Mouse (Mus musculus) adrenal gland, postnatal 36 days (tissue): ENCODE measurements around the gene Cdyl2. TPM values are rescaled to one million over a fixed set of nuclear protein-coding genes. Genes with fewer than 3 reads are reported as not detected.

Experiments
- DNase-seq, 2 experiments: peaks; one replicate each; pipeline ENCODE4 v3.0.0; 2021; ENCODE audit warnings: mixed read lengths in 1 of 2
- total RNA-seq, 2 experiments: library from RNA; stranded (reverse); gene quantifications; 2 replicates each; pipeline ENCODE4 v1.2.3; 2021

Gene Cdyl2
- total RNA-seq, 2 experiments from 2014 or later: 7.3 to 10.3 TPM

DNA sequence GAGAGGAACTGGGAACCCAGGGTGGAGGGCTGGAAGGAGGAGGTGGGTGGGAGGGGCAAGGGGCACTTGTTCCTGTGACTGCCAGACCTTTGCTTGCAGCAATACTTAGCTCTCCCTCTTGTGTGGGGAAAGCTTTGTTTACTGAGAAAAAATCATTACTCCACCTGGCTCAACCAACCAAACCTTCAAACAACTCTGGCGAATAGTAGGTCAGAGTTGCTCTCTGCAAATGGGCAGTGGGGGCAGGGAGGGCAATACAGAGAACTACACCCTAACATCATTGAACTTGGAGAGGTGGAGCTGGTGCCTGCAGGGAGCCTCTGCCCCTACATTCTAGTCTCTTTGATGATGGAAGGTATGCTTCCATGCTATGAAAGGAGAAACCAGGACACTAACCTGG is 192.7 kb downstream of the Cdyl2 start:
- DNase-seq: no peak

DNA sequence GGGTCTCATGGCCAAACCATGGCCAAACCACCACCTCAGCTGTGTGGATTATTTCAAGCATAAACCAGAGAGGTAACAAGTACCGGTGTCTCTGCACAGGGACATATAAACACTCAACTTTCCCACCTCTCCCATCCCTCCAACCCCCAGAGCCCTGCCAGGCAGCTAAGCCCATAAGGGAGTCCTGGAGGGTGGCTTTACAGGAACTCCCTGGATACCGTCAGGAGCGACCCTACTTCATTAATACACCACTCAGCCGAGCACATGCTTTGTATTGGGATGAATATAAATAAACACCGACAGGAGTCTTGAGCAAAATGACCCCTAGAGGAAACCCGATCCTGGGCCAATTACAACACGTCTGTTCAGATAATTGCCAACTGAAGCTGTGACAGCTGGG is 194.0 kb downstream of the Cdyl2 start:
- no peak for DNase-seq

DNA sequence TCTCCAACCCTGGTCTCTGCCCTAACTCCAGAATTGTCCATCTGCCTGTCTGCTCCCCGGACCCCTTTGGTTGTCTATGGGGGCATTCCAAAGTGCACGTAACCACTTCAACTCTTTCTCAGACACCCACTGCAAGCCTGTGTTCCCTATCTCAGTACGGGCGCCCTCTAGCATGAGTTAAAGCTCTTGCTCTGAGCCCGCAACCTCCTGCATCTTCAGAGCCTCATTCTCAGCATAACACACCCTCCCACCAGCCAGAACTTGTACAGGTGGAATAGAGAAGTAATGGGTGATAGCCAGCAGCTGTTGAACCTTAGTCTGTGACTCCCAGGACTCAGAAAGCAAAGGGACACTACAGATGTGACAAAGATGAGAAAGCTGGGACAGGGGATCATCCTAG is 196.0 kb downstream of the Cdyl2 start:
- no peak for DNase-seq

DNA sequence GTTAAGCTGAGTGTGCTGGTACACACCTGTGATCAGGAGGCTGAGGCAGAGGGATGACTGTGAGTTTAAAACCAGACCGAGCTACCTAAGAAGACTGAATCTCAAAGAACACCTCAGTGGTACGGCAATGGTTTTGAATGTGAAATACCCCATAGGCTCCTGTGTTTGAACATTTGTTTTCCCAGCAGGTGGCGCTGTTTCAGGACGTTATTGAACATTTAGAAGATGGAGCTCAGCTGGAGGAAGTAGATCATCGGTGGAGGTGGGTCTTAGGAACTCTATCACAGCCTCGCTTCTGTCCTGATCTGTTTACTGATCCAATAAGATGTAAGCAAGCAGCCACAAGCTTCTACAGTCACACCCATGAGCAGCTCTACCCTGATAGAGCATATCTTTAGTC is 199.7 kb downstream of the Cdyl2 start:
- DNase-seq: no peak

DNA sequence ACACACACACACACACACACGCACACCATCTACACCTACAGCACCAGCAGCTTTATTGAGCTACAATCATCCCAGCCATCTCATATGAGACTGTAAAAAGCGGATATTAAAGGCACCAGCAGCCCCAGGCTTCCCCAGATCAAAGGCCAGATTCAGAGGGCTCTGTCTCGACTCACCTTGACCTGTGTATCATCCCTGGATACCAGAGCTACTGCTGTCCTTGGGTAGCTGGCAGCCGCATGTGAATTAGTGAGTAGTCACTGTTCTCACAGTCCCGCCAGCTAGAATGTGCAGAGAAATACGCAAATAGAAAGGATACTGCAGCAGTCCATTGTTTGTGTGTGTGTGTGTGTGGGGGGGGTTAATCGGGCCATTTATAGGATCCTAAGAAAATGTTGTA is 204.1 kb downstream of the Cdyl2 start:
- DNase-seq: peak; percentile 36 to 49

DNA sequence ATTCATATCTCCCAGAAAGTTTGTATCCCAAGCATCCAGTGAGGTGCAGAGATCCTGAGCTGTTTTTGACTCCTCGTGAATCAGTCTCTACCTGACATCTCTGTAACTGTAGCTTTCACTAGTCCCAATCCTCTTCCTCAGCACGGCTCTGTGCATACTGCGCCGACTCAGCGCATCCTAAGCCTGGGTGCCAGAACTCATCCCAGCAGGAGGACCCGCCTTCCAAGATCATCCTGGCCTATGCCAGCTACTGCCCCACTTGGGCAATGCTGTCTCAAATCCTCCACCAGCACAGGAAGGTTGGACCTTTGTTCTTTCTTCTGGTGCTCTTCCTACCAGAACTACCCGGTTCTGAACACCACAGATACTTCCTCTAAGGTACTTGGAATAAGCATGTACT is 207.9 kb downstream of the Cdyl2 start:
- no peak for DNase-seq

Other genes starting within 250 kb of the Cdyl2 start
- not detected for gene Dynlrb2, start 228.0 kb downstream of the Cdyl2 start, total RNA-seq
- gene Cmc2, start 188.5 kb upstream of the Cdyl2 start, total RNA-seq: 10 to 100 TPM; 54.0 to 60.9 TPM
- 1 to 10 TPM; 6.1 TPM for gene Cenpn, start 188.7 kb upstream of the Cdyl2 start, total RNA-seq
- 10 to 100 TPM; 23.1 to 24.4 TPM for gene Atmin, start 210.4 kb upstream of the Cdyl2 start, total RNA-seq
- gene 1700030J22Rik, start 246.0 kb upstream of the Cdyl2 start, total RNA-seq: 1 to 10 TPM; 1.2 to 2.7 TPM